Mouse (Mus musculus) hindbrain, embryonic 12.5 days (tissue): Measurements from ENCODE around the gene Urgcp. TPM values are rescaled to one million over a fixed set of nuclear protein-coding genes. Genes with fewer than 3 reads are reported as not detected.

Experiments
- ATAC-seq: fragments of 200-750 bp; cut with Nextera tagmentation; 2 replicates; pipeline ENCODE4 v1.8.0; 2017; ENCODE audit warnings: moderate TSS enrichment; ENCODE audit not compliant: low FRiP score
- H3K27ac ChIP-seq: fragments of 300-500 bp; sonication (generic); 2 replicates; pipeline ENCODE4 v1.5.1; 2016; ENCODE audit warnings: mild to moderate bottlenecking
- H3K27me3 ChIP-seq: fragments of 300-500 bp; sonication (generic); 2 replicates; pipeline ENCODE4 v1.6.1; 2016; ENCODE audit warnings: mild to moderate bottlenecking
- H3K36me3 ChIP-seq: fragments of 300-500 bp; sonication (generic); 2 replicates; pipeline ENCODE4 v1.6.1; 2016; ENCODE audit warnings: mild to moderate bottlenecking
- H3K4me1 ChIP-seq: fragments of 300-500 bp; sonication (generic); 2 replicates; pipeline ENCODE4 v1.6.1; 2016
- H3K4me2 ChIP-seq: fragments of 300-500 bp; sonication (generic); replicated peaks from 2 replicates; pipeline ENCODE4 v1.6.1; 2016; ENCODE audit warnings: mild to moderate bottlenecking
- H3K4me3 ChIP-seq: fragments of 300-500 bp; sonication (generic); 2 replicates; pipeline ENCODE4 v1.5.1; 2016; ENCODE audit warnings: mild to moderate bottlenecking
- H3K9ac ChIP-seq: fragments of 300-500 bp; sonication (generic); 2 replicates; pipeline ENCODE4 v1.6.1; 2016; ENCODE audit warnings: mild to moderate bottlenecking, moderate library complexity
- H3K9me3 ChIP-seq: fragments of 300-500 bp; sonication (generic); replicated peaks from 2 replicates; pipeline ENCODE4 v1.6.1; 2016; ENCODE audit warnings: mild to moderate bottlenecking
- WGBS: fragments of 180-500 bp; shearing (Covaris S2); methylation state at CpG from one replicate; pipeline ENCODE4 v1.1.7; 2016; 5-methylcytosine and 5-hydroxymethylcytosine counted together
- polyA plus RNA-seq: library from polyadenylated mRNA; unstranded; fragments of >200 nt; fragmentation: Nextera tagmentation; extraction: Ambion mirVana; gene quantifications from 2 replicates; pipeline ENCODE4 v1.2.1, GENCODE M21; 2016

Gene Urgcp
- polyA plus RNA-seq, 1 experiment from 2014 or later, result 26.6 TPM

DNA sequence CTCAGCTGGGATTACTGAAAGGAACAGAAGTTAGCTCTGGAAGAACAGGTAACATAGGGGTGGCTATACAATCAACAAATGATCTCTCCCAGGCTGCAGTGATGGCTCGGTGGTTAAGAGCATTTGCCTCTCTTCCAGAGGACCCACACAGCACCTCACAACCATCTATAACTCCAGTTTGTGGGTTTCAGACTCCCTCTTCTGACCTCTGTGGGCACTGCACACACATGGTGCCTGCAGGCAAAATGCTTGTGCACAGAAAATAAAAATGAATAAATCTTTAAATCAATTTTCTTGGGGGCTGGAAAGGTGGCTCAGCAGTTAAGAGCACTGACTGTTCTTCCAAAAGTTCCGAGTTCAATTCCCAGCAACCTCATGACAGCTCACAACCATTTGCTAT is 16.3 kb upstream of the Urgcp start:
- Histone ChIP-seq H3K27ac (no peak overlapping the region), H3K9ac (no peak overlapping the region), H3K4me2 (no peak overlapping the region), H3K4me1 (no peaks in the 10 kb centered on the region), H3K27me3 (no peaks in the 10 kb centered on the region), H3K36me3 (peaks cover 4% of the 10 kb centered on the region; the same call in 1 of the 2 replicates), H3K4me3 (no peak overlapping the region), H3K9me3 (no peaks in the 10 kb centered on the region)
- WGBS, result 77% methylated on average over 2 of the region's 2 CpGs
- ATAC-seq, result no peak

DNA sequence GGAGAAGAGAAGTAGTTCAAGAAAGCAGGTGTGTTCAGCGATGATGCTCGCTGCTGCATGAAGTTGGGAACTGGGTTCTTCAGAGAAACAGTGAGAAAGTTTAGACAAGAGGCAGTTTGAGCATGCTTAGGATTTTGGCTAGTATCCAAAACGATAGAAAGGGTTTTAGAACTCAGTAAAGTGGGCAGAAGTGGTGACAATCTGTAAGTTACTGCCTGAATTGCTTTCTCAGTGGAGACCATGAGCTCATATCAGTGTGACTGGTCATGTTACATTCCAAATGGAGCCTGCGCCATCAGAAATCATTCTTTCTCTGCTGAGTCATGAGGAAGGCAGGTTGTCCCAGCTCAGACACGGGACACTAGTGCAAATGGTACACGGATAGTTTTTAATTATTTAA is 3.8 kb upstream of the Urgcp start:
- Histone ChIP-seq H3K9me3 (no peaks in the 10 kb centered on the region), H3K4me1 (peaks cover 3% of the 10 kb centered on the region), H3K27ac (no peak overlapping the region), H3K9ac (no peak overlapping the region), H3K36me3 (peaks cover 18% of the 10 kb centered on the region), H3K4me3 (no peak overlapping the region), H3K4me2 (no peak overlapping the region), H3K27me3 (no peaks in the 10 kb centered on the region)
- 88% methylated on average over 6 of the region's 6 CpGs for WGBS
- ATAC-seq, result no peak

DNA sequence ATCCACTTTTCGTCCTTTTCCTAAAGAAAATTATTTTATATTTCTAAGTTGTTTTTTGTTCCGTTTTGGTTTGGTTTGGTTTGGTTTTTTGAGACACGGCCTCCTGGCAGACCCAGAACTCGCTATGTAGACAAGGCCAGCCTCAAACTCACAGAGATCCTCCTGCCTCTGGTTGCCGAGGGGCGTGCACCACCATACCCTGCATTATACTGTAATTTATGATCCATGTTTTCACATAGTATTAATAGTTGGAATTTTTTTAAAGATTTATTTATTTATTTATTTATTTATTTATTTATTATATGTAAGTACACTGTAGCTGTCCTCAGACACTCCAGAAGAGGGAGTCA is 432 bp upstream of the Urgcp start:
- no peaks in the 10 kb centered on the region for H3K9me3 ChIP-seq
- no peaks in the 10 kb centered on the region for H3K36me3 ChIP-seq
- peak overlapping the region; percentile 59 for H3K4me2 ChIP-seq
- peak overlapping the region; percentile 94; the same call in 1 of the 2 replicates for H3K27ac ChIP-seq
- H3K4me1 ChIP-seq, result peaks cover 9% of the 10 kb centered on the region
- peak overlapping the region; percentile 68 for H3K4me3 ChIP-seq
- H3K27me3 ChIP-seq, result no peaks in the 10 kb centered on the region
- WGBS, result 22% methylated on average over 6 of the region's 6 CpGs
- peak; percentile 61 for ATAC-seq
- peak overlapping the region; percentile 45; the same call in 1 of the 2 replicates for H3K9ac ChIP-seq

DNA sequence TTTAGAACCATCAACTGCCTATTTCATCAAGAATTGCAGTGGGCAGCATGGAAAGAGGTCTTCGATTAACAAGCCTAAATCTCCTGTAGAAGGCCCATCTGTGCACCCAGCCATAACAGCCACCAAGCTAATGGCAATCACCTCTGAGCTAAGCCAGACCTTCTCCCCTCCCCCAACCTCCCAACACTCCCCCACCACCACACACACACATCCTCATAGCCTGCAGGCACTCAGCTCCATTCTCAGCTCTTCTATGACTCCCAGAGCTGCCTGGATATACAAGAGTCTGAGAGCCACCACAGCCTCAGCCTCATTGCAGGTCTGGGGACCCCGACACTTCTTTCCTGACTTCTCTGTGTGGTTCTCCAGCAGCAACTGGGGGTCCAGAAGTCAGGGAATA is 8.4 kb downstream of the Urgcp start:
- Histone ChIP-seq H3K36me3 (peaks cover 4% of the 10 kb centered on the region; the same call in 1 of the 2 replicates), H3K9me3 (peaks cover 4% of the 10 kb centered on the region), H3K27me3 (no peaks in the 10 kb centered on the region), H3K9ac (no peak overlapping the region), H3K4me3 (no peak overlapping the region), H3K4me2 (no peak overlapping the region), H3K27ac (no peak overlapping the region), H3K4me1 (no peaks in the 10 kb centered on the region)
- WGBS, result 90% methylated on average over 2 of the region's 2 CpGs
- no peak for ATAC-seq

DNA sequence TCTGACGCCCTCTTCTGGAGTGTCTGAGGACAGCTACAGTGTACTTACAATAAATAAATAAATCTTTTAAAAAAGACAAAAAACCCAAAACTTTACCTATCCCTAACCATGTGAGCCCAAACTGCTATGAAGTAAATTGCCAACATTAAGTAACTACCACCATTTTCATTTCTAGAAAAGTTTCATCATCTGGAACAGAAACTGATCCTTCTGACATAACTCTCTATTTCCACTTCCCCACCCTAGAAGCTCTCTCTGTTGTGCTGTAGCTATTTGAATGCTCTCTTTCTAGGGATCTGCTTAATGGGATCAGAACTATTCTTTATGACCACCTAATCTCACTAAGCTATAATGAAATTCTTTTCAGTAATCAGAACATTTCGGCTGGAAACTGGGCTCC is 17.2 kb downstream of the Urgcp start:
- H3K27ac ChIP-seq, result no peak overlapping the region
- WGBS, result 80% methylated on average over 2 of the region's 2 CpGs
- no peak for ATAC-seq

DNA sequence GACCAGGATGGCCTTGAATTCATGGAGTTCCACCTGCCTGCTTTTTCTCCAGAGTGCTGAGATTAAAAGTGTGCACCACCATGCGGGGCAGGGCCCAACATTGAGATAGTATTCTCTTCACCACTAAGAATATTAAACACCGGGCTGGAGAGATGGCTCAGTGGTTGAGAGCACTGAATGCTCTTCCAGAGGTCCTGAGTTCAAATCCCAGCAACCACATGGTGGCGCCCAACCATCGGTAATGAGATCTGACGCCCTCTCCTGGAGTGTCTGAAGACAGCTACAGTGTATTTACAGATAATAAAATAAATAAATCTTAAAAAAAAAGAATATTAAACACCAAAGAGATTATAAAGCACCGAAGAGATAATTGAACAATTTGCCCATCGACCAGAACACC is 20.1 kb downstream of the Urgcp start:
- no peak for ATAC-seq
- 82% methylated on average over 7 of the region's 7 CpGs for WGBS
- no peak overlapping the region for H3K4me2 ChIP-seq
- no peaks in the 10 kb centered on the region for H3K27me3 ChIP-seq
- no peak overlapping the region for H3K4me3 ChIP-seq
- no peak overlapping the region for H3K9ac ChIP-seq
- H3K27ac ChIP-seq, result no peak overlapping the region
- H3K36me3 ChIP-seq, result no peaks in the 10 kb centered on the region
- H3K4me1 ChIP-seq, result peaks cover 6% of the 10 kb centered on the region
- no peaks in the 10 kb centered on the region for H3K9me3 ChIP-seq

More for the DNA sequence above, 17.2 kb downstream of the Urgcp start:
- H3K9ac ChIP-seq, result no peak overlapping the region
- no peak overlapping the region for H3K4me2 ChIP-seq
- H3K36me3 ChIP-seq, result no peaks in the 10 kb centered on the region
- H3K9me3 ChIP-seq, result no peaks in the 10 kb centered on the region
- peaks cover 3% of the 10 kb centered on the region for H3K4me1 ChIP-seq
- H3K27me3 ChIP-seq, result no peaks in the 10 kb centered on the region
- no peak overlapping the region for H3K4me3 ChIP-seq

DNA sequence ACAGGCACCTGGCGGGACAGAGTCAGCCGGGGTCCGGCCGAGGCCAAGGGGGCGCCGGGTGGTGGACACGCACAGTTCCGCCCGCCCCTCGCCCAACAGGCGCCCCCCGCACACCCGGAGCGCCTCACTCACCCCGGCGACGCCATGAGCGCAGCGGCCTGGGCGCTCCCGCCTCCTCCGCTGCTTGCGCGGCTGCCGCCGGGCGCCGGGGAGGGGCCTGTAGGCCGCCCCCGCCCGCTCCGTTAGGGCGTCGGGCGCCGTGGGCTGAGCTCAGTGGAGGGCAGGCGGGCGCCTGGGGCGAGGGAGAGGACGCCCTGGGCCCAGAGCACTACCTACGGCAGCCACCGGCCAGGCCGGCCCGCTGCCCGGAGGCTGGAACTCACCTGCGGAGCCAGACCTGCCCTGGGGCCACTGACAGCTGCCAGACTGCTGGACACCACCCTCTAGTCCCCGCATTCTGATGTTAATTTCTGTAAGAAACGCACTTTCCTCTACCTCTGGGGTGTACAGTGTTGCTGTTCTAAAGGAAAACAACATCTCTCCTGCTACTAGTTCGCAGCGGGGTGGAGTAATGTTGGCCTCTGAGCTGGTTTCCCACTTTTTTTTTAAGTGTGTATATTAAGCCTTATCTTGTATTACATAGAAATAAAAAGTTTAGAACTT is 21.1 kb downstream of the Urgcp start:
- Histone ChIP-seq H3K36me3 (no peaks in the 10 kb centered on the region), H3K4me2 (peak overlapping the region; percentile 88), H3K27ac (peak overlapping the region; percentile 55), H3K27me3 (no peaks in the 10 kb centered on the region), H3K4me3 (peak overlapping the region; percentile 85), H3K9me3 (no peaks in the 10 kb centered on the region), H3K9ac (peak overlapping the region; percentile 89), H3K4me1 (peaks cover 6% of the 10 kb centered on the region)
- peak; percentile 89 for ATAC-seq
- WGBS, result 1% methylated on average over 46 of the region's 50 CpGs

DNA sequence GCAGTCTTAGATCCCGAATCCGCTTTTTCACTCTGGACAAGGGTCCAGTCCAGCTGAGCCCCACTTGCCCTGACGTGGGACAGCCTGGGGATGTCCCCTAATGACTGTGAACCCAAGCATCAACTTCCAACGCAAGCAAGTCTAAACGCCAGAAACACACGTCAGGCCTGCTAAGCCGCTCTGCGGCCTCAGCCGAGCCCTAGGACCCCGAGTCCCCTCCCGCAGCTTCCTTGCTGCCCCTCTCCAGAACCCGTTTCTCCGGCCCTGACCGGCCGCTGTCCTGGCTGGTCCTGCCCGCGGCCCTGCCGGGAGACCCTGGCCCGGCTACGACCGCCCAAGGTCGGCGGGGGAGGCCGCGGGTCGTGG is 21.6 kb downstream of the Urgcp start:
- H3K27ac ChIP-seq, result peak overlapping the region; percentile 55

DNA sequence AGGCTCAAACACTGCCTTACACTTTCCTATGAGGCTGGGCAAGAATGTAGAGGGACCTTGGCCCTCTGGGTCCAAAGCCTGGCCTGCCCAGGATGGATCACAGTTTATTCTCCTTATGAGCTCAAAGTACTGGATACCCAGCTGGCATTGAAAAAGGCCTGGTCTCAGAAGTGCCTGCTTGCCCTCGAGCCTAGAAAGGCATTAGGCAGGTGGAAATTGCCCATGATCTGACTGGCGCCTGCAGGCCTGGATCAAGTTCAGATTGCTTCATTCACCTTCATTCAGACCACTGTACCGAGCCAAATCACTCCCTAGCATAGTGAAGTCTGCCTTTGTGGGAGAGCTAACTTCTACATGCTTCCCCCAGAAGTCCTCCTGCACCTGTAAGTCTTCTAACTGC is 22.3 kb downstream of the Urgcp start:
- no peaks in the 10 kb centered on the region for H3K27me3 ChIP-seq
- H3K9ac ChIP-seq, result no peak overlapping the region
- no peak overlapping the region for H3K27ac ChIP-seq
- ATAC-seq, result no peak
- peaks cover 6% of the 10 kb centered on the region for H3K4me1 ChIP-seq
- no peaks in the 10 kb centered on the region for H3K36me3 ChIP-seq
- WGBS, result 77% methylated on average over 3 of the region's 3 CpGs
- H3K9me3 ChIP-seq, result no peaks in the 10 kb centered on the region
- H3K4me3 ChIP-seq, result no peak overlapping the region
- H3K4me2 ChIP-seq, result no peak overlapping the region; the same call in 1 of the 2 replicates

More for the DNA sequence above, 21.6 kb downstream of the Urgcp start:
- Histone ChIP-seq H3K4me2 (peak overlapping the region; percentile 88), H3K4me1 (peaks cover 6% of the 10 kb centered on the region), H3K4me3 (peak overlapping the region; percentile 85), H3K9me3 (no peaks in the 10 kb centered on the region), H3K36me3 (no peaks in the 10 kb centered on the region), H3K9ac (peak overlapping the region; percentile 89), H3K27me3 (no peaks in the 10 kb centered on the region)
- ATAC-seq, result peak; percentile 76
- WGBS, result 2% methylated on average over 26 of the region's 26 CpGs

DNA sequence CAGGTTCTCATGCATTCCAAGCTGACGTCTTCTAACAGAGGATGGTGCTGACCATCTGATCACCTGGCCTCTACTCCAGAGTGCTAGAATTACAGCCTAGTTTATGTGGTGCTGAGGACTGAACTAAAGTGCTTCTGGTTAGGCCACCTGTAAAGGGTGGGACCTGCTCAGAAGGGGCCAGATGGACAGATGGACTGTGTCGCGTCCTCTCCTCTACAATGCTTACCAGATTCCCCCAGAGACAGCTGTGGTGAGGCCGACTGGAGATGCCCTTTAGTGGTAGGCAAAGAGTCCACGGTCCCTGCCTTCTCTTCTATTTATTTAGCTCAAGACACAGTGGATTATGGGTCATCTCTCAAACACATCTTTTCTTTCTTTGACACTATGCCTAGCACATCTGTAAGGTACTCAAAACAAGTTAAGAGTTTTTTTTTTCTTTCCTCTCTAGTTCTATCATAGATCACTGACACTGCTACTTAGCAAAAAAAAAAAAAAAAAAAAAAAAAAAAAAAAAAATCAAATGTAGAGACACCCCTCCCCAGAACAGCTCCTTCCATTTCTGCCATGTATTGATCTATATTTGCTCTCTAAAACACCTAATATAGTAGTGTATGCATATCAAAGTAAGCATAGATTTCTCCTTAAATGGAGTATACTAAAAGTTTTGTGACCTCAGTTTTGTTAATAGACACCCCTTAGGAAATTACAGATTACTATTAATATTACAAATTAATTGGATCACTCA is 23.1 kb downstream of the Urgcp start:
- no peak overlapping the region for H3K9ac ChIP-seq

DNA sequence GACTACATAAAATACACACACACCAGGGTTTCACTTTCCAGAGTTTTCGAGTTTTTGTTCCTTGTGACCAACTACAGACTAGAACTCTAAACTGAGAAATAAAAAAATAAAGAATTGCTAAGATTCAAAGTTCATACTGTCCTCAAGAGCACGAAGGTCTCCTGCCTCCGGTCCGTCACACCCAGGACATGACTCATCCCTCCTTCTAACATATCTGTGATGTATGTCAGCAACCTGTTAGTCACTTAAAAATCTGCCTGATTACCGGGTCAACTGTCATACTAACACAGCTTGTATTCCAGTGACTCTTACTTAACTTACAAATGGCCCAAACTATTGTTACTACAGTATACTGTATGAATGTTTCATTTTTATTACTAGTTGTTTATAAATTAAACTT is 25.0 kb downstream of the Urgcp start:
- Histone ChIP-seq H3K36me3 (no peaks in the 10 kb centered on the region), H3K4me3 (no peak overlapping the region), H3K4me1 (peaks cover 16% of the 10 kb centered on the region), H3K9me3 (no peaks in the 10 kb centered on the region), H3K9ac (no peak overlapping the region), H3K27me3 (no peaks in the 10 kb centered on the region), H3K4me2 (no peak overlapping the region), H3K27ac (no peak overlapping the region)
- WGBS, result 93% methylated on average over 5 of the region's 5 CpGs
- ATAC-seq, result no peak

More for the DNA sequence above, 23.1 kb downstream of the Urgcp start:
- no peaks in the 10 kb centered on the region for H3K9me3 ChIP-seq
- H3K4me3 ChIP-seq, result no peak overlapping the region
- peaks cover 6% of the 10 kb centered on the region for H3K4me1 ChIP-seq
- no peak overlapping the region for H3K27ac ChIP-seq
- ATAC-seq, result no peak
- WGBS, result 89% methylated on average over 5 of the region's 5 CpGs
- no peaks in the 10 kb centered on the region for H3K36me3 ChIP-seq
- H3K4me2 ChIP-seq, result no peak overlapping the region
- no peaks in the 10 kb centered on the region for H3K27me3 ChIP-seq

DNA sequence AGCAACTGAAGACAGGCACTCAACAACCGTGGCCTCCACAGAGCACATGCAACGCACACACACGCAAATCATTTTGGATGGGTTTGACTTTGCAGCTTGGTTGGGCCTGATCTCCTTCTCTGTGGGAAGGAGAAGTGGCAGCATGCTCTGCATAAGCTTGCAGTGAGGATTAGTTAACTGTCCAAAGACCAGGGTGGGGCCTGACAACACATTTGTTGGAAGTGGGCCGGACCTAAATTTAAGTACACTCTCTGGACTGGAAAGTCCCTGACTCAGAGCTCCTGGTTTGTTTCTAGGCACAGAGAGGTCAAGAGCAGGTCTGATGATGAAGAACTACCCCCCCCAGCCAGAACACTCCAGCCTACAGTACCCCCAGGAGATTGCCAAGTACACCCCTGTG is 27.9 kb downstream of the Urgcp start:
- H3K4me2 ChIP-seq, result no peak overlapping the region
- H3K4me1 ChIP-seq, result peaks cover 9% of the 10 kb centered on the region
- H3K9me3 ChIP-seq, result no peaks in the 10 kb centered on the region
- H3K36me3 ChIP-seq, result no peaks in the 10 kb centered on the region
- no peak overlapping the region for H3K9ac ChIP-seq
- no peak overlapping the region for H3K27ac ChIP-seq
- ATAC-seq, result no peak
- H3K4me3 ChIP-seq, result no peak overlapping the region
- no peaks in the 10 kb centered on the region for H3K27me3 ChIP-seq
- WGBS, result 94% methylated on average over 4 of the region's 4 CpGs

DNA sequence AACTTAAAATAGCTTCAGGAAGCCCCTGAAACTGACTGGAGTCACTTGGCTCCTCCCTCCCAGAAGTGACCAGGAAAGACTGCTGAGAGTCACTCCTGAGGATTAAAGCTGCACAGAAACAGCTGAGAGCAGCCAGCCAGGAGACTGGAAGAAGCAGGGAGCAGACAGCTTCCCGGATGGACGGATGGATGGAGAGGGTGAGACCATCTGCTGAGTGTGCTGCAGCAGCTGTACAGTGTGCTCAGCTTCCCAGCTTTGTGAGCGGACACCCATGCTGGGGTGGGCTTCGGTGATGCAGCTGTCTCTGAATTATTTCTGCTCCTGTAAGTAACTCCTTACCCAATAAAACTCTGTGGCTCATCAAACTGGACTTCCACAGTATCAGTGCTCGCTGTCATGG is 29.8 kb downstream of the Urgcp start:
- 67% methylated on average over 5 of the region's 5 CpGs for WGBS
- peak overlapping the region; percentile 57 for H3K27ac ChIP-seq
- H3K36me3 ChIP-seq, result no peaks in the 10 kb centered on the region
- no peak overlapping the region for H3K4me3 ChIP-seq
- peak; percentile 52; the same call in 1 of the 2 replicates for ATAC-seq
- no peaks in the 10 kb centered on the region for H3K27me3 ChIP-seq
- peaks cover 9% of the 10 kb centered on the region for H3K4me1 ChIP-seq
- no peak overlapping the region for H3K4me2 ChIP-seq
- no peak overlapping the region; the same call in 1 of the 2 replicates for H3K9ac ChIP-seq
- no peaks in the 10 kb centered on the region for H3K9me3 ChIP-seq
